Mouse (Mus musculus) heart, adult 2 months (tissue): Measurements from ENCODE around the gene Cst9.

Experiments used
- CTCF ChIP-seq: fragments of 200-600 bp; IDR thresholded peaks from 2 replicates; pipeline ENCODE4 v1.8.1; 2022; ENCODE audit warnings: antibody characterized with exemption, mild to moderate bottlenecking, moderate library complexity
- EP300 ChIP-seq: fragments of 200-500 bp; IDR thresholded peaks from 2 replicates; pipeline ENCODE4 v1.6.1; 2011; ENCODE audit warnings: low read depth, low read length, control low read depth; ENCODE audit not compliant: insufficient read depth
- POLR2A ChIP-seq: fragments of 200-500 bp; IDR thresholded peaks from 2 replicates; pipeline ENCODE4 v1.6.1; 2011; ENCODE audit warnings: mild to moderate bottlenecking, low read depth, low read length, control low read depth; ENCODE audit not compliant: insufficient read depth

DNA sequence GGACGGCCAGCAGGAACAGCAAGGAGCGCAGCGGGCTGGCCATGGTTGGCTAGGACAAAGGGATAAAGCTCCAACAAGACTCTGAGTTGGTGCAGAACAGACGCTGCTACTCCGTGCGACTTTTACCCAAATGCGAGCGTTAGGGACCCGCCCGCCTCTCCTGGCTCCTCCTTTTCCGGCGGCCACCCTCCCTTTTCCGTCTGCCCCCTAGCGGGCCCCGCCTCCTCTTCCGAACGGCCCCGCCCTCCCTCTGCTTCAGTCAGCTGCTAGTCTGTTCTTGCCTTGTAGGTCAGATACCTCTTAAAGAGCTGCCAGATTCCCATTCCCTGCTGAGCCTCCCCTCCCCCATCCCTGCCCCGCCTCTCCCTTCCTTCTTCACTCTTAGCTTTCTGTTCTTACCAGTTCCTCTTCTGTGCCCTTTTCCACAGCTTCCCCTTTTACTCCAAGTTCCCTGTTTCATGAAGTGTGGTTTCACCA is 40.4 kb downstream of the Cst9 start, which contains the start of gene Cst3:
- TF ChIP-seq EP300 (peak; percentile 64; the same call in 1 of the 2 replicates), POLR2A (peak; percentile 99), CTCF (peak; percentile 47)
